Mouse (Mus musculus): Measurements from ENCODE around the gene Mn1.

Gene Mn1

DNA sequence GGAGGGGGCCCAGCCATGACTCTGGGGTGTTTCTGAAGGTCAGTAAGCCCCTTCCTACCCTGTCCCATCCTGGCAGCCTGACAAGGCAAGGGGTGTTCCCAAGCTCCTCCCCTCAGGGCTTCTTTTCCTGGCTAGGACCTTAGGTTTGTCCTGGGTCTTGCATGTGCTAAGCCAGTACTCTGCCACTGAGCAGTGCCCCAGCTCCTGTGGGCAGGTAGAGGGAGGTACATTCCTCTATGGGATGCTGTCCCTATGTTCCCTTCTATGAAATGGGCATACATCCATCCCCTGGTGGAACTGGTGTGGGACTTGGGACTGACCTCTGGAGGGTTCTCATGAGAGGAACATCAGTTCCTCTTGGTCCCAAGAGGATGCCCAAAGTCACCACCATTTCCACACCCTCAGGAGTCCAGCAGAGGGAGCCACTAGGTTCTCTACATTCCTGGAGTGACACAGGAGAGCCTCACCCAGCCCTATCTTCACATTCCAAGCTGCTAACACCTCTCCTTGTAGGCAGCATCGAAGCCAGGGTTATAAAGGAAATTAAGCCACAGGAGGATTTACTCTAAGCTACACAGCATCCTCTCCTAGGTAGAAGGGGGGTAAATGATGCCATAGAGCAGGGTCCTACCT, 7.6 kb upstream of the Mn1 start:
- peak; percentile 33 for DNase-seq

DNA sequence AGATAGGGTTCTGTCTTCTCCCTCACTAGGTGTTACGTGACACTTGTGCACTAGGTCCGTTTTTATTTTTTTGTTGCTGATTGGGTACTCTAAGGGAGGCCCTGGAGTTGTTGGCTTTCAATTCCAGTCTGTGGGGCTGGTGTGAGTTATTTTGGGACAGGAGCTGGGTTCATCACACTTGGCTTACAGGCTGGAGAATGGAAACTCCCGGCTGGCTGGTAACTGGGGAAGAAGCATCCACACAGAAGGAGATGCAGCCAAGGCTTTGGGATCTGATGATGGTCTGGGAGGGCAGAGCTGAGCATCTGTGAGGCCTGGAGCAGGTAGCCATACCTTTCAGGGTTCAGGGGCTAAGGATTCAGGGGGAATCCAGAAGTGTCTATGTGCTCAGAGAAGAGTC, 6.5 kb upstream of the Mn1 start:
- DNase-seq, result no peak

DNA sequence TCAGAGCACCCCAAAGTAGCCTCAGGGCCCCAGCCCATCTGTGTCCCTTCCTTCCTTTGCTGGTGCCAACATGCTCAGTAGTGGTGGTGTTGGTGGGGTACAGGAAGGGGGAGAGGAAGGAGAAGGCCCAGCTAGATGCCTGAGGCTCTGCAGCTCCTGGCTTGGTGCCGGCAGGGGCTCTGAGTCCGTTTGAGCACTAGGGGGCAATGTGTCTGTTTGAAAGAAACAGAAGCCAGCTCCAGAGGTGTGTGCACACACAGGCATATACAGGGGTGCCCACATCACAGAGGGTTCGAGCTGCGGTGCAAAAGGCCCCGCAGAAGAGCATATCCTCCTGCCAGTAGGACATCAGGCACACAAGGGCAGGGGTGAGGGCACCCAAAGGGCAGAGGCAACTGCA, 3.0 kb upstream of the Mn1 start:
- DNase-seq, result peak; percentile 81

DNA sequence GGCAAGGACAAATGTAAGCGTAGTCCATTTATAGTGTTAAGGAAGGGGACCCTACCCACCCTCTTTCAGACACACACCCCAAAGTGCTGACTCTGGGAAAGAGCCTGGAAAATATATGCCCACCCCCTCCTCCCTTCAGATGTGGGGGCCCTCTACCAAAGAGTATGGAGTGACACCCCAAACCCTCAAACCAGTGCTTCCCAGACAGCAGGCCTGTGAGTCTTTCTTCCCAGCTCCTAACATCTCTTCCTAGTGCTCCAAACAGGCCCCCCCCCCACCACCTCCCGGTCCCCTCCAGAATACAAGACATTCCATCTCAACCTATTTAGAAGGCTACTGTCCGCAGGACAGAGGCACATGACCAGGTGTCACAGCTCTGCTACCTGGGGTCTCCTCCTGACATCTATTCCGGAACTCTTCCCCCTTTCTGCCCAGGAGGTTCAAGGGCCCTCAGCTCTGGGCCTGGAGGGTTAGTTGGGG, 2.4 kb upstream of the Mn1 start:
- no peak for DNase-seq

DNA sequence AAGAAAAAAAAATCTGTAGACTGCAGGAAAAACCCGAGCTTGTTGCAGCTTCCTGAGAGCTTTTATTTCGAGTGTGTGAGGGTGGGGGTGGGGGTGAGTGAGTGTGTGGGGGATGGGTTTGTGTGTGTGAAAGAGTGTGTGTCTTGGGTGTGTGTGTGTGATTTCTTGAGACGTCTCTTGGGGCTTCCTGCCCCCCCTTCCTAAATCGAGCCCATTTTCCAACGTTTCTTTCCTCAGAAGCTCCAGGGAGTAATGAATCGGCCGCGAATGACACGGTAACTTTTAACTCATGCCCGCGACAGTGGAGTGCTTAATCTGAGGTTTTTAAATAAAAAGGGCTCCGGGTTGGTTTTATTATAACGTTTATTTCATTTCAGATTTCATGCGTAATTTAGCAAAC, 1.6 kb upstream of the Mn1 start:
- DNase-seq, result no peak

DNA sequence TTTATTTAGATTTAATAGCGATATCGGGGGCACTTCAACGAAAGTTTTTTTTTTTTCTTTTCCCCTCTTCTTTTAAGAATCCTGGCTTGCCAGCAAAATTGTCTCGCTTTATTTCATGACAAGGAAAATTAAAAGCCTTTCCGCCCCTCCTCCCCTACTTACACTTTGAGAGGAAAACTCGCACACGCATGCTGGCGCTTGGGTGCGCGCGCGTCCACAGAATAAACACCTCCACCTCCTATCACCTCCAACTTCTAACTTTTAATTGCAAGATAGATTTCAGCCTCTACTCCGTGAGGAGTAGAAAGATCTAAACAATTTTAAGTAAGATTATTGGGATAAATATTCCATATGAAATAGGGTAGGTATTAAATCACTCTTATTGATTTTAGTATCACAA, 1.1 kb upstream of the Mn1 start:
- no peak for DNase-seq

DNA sequence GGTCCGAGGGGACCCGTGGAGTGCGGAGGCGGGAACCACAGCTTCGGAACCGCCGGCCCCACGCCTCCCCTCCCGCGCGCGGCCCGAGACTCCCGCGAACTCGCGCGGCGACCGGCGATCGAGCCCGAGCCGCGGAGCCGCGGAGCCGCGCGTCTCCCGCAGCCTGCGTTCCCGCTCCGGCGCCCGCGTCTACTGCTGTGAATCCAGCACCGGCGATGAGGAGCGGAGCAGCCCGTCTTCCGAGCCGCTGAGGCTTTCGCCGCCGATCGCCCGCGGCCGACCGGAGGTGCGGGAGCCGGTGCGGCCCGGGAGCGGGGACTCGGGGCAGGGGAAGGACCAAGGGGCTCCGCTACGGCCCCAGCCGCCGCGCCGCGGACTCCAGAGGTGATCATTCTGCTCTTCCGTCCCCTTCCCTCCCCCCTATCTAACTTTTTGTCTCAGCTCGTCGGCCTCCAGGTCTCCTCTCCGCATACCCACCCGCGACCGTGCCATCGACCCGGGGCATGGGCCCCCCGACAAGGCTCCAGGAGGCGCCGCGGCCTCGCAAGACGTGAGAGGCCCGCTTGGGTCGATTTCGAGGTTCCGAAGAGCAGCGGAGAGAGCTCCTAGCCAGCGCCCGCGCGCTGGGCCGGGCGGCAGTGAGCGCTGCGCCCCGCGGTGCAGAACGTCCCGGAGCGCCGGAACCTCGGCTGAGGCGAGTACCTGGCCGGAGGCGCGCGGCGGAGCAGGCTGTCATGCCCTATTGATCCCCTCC, 393 bp downstream of the Mn1 start:
- DNase-seq, result no peak

DNA sequence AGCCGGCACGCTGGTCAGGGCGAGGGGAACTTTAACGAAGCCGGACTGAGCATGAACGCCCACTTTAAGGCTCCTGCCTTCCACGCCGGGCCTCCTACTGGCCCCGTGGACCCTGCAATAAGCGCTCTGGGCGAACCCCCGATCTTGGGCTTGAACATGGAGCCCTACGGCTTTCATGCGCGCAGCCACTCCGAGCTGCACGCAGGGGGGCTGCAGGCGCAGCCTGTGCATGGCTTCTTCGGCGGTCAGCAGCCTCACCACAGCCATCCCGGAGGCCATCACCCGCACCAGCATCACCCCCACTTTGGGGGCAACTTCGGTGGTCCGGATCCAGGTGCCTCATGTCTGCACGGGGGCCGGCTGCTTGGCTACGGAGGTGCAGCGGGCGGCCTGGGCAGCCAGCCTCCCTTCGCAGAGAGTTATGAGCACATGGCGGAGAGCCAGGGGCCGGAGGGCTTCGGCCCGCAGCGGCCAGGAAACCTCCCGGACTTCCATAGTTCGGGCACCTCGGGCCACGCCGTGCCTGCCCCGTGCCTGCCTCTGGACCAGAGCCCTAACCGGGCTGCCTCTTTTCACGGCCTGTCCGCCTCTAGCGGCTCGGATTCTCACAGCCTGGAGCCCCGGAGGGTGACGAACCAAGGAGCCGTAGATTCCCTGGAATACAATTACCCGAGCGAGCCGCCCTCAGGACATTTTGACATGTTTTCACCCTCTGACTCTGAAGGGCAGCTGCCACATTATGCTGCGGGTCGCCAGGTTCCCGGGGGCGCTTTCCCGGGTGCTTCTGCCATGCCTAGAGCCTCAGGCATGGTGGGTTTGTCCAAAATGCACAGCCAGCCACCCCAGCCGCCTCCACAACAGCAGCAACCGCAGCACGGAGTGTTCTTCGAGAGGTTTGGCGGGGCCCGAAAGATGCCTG, 1.3 kb downstream of the Mn1 start:
- DNase-seq, result peak; percentile 19

DNA sequence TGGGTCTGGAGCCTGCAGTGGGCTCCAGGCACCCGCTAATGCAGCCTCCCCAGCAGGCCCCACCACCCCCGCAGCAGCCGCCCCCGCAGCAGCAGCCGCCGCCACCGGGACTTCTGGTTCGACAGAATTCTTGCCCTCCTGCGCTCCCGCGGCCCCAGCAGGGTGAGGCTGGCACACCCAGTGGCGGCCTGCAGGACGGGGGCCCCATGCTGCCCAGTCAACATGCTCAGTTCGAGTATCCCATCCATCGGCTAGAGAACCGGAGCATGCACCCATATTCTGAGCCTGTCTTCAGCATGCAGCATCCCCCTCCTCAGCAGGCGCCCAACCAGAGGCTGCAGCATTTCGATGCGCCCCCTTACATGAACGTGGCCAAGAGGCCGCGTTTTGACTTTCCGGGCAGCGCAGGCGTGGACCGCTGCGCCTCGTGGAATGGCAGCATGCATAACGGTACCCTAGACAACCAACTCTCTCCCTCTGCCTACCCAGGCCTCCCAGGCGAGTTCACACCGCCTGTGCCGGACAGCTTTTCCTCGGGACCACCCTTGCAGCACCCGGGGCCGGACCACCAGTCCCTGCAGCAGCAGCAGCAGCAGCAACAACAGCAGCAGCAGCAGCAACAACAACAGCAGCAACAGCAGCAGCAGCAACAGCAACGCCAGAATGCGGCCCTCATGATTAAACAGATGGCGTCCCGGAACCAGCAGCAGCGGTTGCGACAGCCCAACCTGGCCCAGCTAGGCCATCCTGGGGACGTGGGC, 2.1 kb downstream of the Mn1 start:
- no peak for DNase-seq

DNA sequence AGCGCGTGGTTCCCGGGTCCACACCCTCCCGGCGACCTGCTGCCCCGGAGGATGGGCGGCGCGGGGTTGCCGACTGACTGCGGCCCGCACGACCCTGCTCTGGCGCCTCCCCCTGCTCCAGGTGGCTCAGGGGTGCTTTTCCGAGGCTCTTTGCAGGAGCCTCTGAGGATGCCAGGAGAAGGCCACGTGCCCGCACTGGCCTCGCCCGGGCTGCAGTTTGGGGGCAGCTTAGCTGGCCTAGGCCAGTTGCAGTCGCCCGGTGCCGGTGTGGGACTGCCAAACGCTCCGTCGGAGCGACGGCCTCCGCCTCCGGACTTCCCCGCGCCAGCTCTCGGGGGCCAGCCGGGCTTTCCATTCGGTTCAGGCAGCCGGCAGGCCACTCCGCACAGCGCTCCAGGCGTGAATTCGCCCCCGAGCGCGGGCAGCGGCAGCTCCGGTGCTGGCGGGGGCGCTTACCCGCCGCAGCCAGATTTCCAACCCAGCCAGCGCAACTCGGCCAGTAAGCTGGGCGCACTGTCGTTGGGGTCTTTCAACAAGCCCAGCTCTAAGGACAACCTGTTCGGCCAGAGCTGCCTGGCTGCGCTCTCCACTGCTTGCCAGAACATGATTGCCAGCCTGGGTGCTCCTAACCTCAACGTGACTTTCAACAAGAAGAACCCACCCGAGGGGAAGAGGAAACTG, 3.0 kb downstream of the Mn1 start:
- DNase-seq, result no peak

DNA sequence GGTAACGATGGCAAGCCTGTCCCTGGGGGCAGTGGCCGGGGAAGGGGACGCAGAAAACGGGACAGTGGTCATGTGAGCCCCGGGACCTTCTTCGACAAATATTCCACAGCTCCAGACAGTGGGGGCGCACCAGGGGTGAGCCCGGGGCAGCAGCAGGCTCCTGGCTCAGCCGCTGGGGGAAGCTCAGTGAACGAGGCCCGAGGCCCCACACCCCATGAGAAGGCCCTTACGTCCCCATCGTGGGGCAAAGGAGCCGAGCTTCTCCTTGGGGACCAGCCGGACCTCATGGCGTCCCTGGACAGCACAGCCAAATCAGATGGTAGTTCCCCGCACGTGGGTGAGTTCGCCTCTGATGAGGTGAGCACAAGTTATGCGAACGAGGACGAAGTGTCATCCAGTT, 3.7 kb downstream of the Mn1 start:
- no peak for DNase-seq

DNA sequence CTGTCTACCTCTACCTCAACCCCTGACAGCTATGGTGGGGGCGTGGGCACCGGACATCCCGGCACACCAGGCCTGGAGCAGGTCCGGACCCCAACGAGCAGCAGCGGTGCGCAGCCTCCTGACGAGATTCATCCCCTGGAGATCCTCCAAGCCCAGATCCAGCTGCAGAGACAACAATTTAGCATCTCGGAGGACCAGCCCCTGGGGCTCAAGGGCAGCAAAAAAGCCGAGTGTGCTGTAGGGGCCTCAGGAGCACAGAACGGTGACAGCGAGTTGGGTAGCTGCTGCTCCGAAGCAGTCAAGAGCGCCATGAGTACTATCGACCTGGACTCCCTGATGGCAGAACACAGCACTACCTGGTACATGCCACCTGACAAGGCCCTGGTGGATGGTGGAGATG, 4.3 kb downstream of the Mn1 start:
- DNase-seq, result no peak

DNA sequence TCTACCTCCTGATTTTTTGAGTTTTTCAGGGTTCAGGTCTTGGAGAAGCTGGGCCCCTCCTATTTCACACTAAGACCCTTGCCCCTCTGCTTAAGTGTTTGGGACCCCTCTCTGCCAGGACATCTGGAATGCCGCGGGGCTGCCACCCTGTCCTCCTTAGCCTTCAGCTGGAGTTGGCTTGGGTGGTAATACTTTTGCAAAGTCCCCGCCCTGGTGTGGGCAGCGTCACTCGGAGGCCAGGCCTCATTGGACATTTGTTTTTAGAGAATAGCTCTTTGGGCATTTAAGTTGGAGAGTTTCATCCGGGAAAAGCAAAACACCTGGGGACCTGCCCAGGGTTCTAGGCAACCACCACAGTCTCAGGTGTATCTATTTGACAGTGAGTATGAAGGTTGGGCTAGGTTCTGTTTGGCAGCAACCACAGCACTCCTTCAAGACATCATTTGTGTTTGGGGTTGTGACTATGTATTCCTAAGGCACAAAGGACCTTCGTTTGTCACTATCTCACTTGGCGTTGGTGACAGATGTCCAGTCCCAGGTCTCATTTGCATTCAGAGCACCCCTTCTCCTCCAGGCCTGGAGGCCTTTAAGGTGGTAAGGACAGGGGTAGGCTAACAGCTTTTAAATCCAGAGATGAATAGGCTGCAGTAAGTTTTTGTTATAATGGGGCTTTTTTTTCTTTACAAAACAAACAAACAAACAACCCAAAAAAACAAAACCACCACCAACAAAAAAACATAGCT, 5.1 kb downstream of the Mn1 start:
- DNase-seq, result no peak

DNA sequence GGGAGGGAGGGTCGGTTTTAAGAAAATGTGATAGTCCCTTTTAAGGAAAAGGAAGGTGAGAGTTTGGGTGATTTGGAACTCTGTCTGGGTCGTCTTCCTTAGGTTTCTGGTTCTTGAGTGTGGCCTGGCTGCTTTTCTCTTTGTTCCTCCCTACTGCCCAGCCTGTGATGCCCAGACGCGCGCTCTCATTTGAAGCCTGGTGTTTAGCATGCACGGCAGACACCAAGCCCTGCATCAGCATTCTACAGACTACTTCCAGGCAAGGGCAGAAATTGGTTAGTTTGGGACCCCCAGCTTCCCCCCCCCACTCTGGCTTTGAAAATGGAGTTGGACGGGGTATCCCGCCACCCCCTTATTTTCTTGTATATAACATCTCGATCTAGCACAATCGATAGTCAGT, 5.8 kb downstream of the Mn1 start:
- DNase-seq, result no peak

DNA sequence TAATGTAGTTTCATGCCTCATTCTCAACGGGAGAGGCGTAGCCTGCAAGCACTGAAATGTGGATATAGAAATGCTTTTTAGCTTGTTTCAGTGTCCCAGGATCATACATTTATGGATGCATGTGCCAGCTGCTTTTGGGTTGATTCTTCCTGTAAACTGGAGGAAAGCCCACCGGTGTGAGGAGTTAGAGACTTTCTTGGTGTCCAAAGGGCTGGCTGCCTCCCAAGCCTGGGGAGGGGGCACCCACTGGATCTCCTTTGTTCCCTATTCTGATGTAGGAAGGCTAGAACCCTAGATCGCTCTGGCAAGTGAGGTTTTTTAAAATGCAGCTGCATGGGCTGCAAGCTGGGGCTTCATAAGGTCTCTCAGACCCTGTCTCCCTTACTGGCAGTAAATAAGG, 6.5 kb downstream of the Mn1 start:
- DNase-seq, result no peak

DNA sequence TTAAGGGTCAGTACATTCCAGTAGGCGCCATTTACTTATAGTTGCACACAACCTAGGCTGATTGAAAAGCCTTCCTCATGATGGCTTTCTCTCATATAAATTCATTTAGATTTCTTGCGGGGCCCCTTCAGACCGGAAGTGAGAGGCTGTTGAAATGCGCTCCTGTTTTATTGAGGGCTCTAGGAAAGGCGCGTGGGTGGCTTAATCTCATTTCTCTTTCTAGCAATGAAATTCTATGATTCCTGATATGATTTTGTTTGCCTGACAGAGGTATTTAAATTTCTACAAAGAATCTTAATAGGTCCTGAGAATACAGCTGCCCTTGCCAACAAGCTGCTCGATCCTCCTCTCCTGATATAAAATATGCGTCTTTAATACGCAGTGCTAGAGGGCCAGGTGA, 8.7 kb downstream of the Mn1 start:
- no peak for DNase-seq

DNA sequence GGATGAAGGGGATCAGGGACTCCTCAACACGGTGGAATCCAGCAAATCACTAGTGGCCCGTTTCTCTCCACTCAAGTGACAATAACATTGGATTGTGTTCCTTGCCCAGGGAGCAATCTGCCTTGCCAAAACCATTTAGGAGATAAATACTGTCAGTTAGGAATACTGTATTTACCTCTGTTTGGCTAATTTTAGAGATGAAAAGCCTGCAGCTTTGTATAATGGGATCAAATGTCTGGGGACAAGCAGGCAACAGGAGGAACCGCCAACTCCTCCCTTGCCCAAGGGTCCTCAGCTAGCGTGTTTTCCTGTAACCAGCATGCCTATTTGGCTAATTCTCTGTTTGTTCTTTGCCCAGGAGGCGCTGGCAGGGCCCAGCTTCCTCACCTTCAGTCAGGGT, 9.1 kb downstream of the Mn1 start:
- DNase-seq, result no peak

DNA sequence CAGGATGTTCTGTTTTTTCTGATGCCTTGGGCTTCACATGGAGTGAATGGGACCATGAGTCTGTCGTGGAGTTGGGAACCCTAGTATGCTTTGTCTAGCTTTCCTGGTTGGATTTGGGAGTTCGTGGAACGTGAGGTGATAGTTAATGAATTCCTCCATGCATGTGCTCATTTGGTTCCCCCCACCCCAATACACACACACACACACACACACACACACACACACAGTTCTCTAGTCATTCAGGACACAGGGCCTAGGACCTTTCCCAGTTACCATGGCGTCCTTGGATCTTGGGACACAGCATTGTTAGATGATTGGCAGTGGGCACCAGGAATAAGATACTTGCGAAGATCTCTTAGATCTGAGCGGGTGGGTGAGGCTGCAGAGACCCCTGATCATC, 11.7 kb downstream of the Mn1 start:
- DNase-seq, result no peak

DNA sequence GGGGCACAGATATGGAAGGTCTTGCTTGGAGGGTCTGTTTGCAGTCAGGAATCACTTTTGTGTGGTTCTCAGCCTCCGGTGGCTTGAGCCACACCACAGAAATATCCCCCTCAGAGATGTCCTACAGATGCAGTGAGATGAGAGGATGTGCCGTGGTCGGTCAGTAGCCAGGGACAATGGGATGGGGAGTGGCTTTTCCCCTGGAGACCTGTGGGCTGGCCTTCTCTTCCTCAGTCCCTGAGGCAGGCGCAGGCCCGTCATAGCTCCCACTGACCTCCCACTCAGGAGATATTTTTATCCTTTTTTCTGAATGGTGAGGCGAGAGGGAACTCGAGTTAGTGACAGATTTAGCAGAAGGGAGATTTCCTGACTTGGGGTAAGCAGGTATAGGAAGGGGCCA, 12.6 kb downstream of the Mn1 start:
- DNase-seq, result no peak

DNA sequence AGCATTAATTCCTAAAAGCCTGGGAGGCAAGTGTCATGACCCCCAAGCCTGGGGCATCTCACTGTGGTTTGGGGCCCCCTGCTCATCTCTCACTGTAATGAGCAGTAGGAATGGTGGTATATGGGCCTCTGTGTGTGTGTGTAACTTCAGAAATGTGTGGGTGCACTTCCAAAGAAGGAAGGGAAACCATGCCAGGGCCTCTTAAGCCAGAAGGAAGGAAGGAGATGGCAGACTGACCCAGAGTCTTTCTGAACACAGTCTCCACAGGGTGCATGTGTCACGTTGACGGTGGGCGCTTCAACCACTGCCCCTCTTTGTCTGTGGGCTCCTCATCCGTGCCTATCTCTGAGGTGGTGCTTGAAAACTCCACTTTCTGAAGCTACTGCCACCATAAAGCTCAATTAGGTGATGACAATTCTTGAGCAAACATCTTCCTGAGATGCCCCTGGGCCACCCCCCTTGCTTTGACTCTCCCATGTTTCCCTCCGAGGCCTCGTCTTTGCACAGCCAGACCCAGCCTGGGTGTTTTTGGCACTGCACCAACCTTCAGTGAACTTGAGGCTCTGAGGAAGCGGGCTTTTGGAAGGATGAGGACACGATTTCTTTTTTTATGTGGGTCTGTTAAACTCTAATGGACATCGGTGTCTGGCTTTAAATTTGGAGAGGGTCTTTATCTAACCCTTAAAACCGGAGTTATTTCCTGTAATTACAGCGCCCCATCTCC, 14.0 kb downstream of the Mn1 start:
- DNase-seq, result no peak

DNA sequence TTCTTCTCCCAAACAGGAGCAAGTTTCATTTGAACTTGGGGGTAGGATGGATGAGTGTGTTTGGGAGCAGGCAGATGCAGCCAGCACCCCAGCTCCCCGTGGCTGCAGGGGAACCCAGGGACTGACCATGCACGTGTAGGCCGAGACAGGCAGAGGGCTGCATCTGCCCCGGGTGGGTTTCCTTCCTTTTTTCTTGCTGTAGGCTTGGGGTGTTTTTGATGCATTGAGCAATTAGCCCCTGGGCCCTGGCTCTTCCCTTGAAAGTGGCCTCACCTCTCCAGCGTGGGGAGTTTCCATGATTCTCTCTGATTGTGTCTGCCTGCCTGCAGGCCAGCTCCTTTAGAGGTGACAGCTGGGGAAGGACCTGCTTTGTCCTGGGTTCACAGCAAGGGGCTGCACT, 15.7 kb downstream of the Mn1 start:
- no peak for DNase-seq

All from kidney, adult 9 months (tissue).